Mouse (Mus musculus): ENCODE data around the gene Hist1h2br. TPM values are rescaled to one million over a fixed set of nuclear protein-coding genes. Genes with fewer than 3 reads are reported as not detected.
"Not testable (repeated sequence)": the region's sequence is repeated elsewhere in the genome, so short reads cannot be mapped to it uniquely, and the experiment has no call there.

Hist1h2br gene
- total RNA-seq (2021): 10 to 100 TPM; 36.0 to 38.4 TPM
- long read RNA-seq, partial matches to known transcripts: 0 of 1 reads
- long read RNA-seq, other reads (novel, unspliced or antisense): 1 of 1 reads

DNA sequence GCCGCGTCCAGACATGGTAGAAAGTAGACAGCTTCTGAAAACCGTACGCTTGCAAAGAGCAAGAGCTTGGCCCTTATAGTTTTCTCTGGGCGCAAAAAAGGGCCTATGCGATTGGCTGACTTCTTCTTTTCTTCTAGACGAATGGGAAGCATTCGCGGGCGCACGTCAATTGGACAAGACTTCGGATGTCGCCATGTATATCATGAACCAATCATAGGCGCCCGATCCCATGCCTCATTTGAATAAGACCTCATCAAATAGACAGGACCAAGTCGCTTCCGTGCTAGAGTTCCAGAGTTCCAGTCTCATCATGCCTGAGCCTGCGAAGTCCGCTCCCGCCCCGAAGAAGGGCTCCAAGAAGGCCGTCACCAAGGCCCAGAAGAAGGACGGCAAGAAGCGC is at the start of gene Hist1h2br, which contains the start of gene Hist1h2ap:
TSS of gene Hist1h2br (plus strand) at position 283 of the 400 bp plus-strand sequence.
TSS of gene Hist1h2ap (minus strand) at position 47 of the 400 bp plus-strand sequence.
- DNase-seq (ENCODE audit: low spot score in 2 of 2): not testable (repeated sequence)

- DNase-seq (ENCODE audit: low spot score in 2 of 2): no peak
Observed at GRCm38 (mm10) chr13:21784311-21784710, 49.2 kb upstream of the Hist1h2br start.

DNA sequence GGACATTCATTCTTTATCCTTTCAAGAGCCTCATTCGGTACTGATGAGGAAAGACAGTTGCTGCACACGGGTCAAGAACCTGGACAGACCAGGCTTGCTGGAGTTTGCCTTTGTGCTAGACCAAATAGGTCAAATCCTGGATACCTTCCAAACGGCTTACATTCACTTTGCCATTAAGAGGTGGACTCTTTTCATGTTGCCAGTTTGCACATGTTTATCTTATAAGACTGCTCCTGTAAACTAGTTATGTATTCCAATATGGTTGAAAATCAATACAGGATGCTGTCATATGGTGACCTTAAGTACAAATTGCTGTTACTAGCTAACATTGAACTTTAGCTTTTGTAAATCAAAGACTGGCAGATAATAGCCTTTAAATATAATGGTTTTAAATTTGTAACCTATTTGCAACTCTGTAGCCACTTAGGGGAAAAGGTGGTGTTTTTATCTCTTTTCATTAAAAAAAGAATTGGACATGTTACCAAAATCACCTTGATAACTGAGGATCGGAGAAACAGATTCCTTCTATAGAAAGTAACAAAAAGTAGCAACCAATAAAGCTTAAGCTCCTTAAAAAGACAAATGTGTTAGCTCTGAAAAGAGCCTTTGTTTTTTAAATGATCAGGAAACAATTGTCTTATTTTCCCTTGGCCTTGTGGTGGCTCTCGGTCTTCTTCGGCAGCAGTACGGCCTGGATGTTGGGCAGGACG is 47.2 kb upstream of the Hist1h2br start:
- no peak for DNase-seq (ENCODE audit: low spot score in 2 of 2)

- peak; percentile 87 to 95 for DNase-seq (ENCODE audit: low spot score in 2 of 2)
Observed at GRCm38 (mm10) chr13:21786899-21787629, 46.5 kb upstream of the Hist1h2br start, which contains the start of the genes Hist1h2an and Hist1h2bp. Gene Hist1h2an (minus strand): TSS chr13:21787218. Gene Hist1h2bp (plus strand): TSS chr13:21787461.

GRCm38 (mm10) chr13:21787760-21788593 is 45.6 kb upstream of the Hist1h2br start:
- DNase-seq (ENCODE audit: low spot score in 2 of 2): no peak

DNA sequence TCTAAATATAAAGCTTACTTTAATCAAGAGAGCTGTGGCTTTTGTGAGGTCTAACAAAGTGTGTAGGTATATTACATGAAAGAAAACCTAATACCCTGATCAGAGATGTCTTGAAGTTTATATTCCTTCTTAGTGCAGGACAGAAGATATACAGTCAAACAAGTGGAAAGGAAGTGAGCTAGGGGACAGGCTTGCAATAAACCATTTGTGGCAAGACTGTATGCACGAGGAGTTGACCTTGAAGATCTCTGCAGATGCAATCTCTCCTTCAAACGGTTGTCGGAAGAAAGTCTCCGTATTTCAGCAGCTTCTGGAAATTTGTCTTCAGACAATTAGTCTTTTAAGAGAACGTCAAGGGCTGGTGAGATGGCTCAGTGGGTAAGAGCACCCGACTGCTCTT is 43.6 kb upstream of the Hist1h2br start:
- DNase-seq (ENCODE audit: low spot score in 2 of 2): no peak

GRCm38 (mm10) chr13:21790601-21791283 is 42.8 kb upstream of the Hist1h2br start:
- no peak for DNase-seq (ENCODE audit: low spot score in 2 of 2)

GRCm38 (mm10) chr13:21795584-21795983 is 38.0 kb upstream of the Hist1h2br start:
- DNase-seq (ENCODE audit: low spot score in 2 of 2): no peak

DNA sequence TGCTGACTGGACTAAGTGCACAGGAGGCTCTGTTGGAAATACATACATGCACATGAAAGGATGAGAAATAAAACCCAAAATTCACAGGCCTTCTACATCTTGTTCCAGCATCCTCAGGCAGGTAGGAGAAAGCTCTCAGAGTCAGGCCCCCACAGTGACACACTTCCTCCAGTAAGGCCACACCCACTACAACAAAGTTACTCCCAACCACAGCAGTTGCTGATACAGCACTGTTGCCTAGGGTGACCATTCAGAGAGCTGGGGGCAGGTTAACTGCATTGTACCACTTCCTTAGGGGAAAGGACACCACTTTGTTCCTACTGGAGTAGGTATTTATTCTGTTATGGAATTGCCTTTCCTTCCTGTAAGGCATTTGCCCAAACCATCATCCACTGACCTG is 36.4 kb upstream of the Hist1h2br start:
- not testable (repeated sequence) for DNase-seq (ENCODE audit: low spot score in 2 of 2)

- not testable (repeated sequence) for DNase-seq (ENCODE audit: low spot score in 2 of 2)
Observed at GRCm38 (mm10) chr13:21803058-21803457, 30.5 kb upstream of the Hist1h2br start.

DNA sequence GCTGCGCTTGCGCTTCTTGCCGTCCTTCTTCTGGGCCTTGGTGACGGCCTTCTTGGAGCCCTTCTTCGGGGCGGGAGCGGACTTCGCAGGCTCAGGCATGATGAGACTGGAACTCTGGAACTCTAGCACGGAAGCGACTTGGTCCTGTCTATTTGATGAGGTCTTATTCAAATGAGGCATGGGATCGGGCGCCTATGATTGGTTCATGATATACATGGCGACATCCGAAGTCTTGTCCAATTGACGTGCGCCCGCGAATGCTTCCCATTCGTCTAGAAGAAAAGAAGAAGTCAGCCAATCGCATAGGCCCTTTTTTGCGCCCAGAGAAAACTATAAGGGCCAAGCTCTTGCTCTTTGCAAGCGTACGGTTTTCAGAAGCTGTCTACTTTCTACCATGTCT is 23.5 kb upstream of the Hist1h2br start, which contains the start of the genes Hist1h2bq and Hist1h2ao:
TSS of gene Hist1h2bq (minus strand) at position 125 of the 400 bp plus-strand sequence.
TSS of gene Hist1h2ao (plus strand) at position 393 of the 400 bp plus-strand sequence.
- not testable (repeated sequence) for DNase-seq (ENCODE audit: low spot score in 2 of 2)

GRCm38 (mm10) chr13:21811074-21811473 is 22.5 kb upstream of the Hist1h2br start:
- not testable (repeated sequence) for DNase-seq (ENCODE audit: low spot score in 2 of 2)

GRCm38 (mm10) chr13:21811539-21811938 is 22.0 kb upstream of the Hist1h2br start, which contains the start of gene Hist1h4m:
Gene Hist1h4m (plus strand): TSS chr13:21811746.
- peak; percentile 25 to 60 for DNase-seq (ENCODE audit: low spot score in 2 of 2)

GRCm38 (mm10) chr13:21812092-21812491 is 21.5 kb upstream of the Hist1h2br start:
- not testable (repeated sequence) for DNase-seq (ENCODE audit: low spot score in 2 of 2)

DNA sequence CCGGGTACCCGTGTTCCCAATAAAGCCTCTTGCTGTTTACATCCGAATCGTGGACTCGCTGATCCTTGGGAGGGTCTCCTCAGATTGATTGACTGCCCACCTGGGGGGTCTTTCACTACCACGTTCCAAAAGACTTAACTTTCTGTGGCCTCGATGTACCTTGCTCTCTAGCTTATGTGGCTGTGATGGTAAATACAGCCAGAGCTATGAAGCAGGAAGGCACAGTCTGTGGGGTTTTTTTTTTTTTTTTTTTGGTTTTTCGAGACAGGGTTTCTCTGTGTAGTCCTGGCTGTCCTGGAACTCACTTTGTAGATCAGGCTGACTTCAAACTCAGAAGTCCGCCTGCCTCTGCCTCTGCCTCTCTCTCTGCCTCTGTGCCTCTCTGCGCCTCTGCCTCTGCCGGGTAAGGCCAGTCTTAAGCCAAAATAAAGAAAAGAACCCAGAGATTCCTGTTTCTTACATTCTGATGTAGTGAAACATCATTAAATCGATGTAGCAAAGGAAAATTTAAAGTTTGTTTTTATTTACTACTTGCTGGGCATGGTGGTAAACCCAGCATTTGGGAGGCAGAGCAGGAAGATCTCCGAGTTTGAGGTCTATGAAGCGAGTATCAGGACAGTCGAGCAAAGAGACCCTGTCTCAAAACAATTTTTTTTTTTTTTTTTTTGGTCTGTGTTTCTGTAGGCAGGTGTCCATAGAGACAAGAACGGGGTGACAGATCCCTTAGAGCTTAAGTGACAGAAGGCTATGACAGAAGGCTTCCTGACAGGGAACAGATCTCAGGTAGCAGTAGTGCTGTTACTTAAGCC is 13.3 kb upstream of the Hist1h2br start:
- not testable (repeated sequence) for DNase-seq (ENCODE audit: low spot score in 2 of 2)

DNA sequence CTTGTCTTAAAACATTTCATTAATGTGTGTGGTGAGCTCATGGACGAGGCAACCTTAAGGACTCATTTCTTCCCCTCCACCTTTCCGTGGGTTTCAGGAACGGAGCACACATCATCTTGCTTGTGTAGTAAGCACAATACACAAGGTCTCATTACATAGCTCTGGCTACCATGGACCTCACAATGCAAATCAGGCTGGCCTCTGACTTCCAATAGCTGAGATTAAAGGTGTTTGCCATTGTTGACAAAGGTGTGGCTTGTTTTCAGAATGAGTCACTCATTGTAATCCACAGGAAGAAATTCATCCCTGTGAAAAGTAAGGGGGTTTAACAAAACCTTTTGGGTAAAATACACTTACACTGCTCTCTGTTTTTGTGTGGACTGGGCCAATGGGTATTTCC is 5.0 kb upstream of the Hist1h2br start:
- DNase-seq (ENCODE audit: low spot score in 2 of 2): no peak

- no peak for DNase-seq (ENCODE audit: low spot score in 2 of 2)
Observed at GRCm38 (mm10) chr13:21830344-21830743, 3.2 kb upstream of the Hist1h2br start.

- DNase-seq (ENCODE audit: low spot score in 2 of 2): peak; percentile 29 to 58
Observed at GRCm38 (mm10) chr13:21831418-21832394, 1.8 kb upstream of the Hist1h2br start, which contains the start of gene Hist1h4n. Gene Hist1h4n (minus strand): TSS chr13:21832196.
